Mouse (Mus musculus) lung, postnatal 0 days (tissue): Measurements from ENCODE around the gene Insr.

Experiments used
- CTCF ChIP-seq: IDR thresholded peaks from 2 replicates; pipeline ENCODE4 v1.5.1; 2016; ENCODE audit warnings: antibody characterized with exemption, mild to moderate bottlenecking
- EP300 ChIP-seq: IDR thresholded peaks from 2 replicates; pipeline ENCODE4 v1.6.1; 2016; ENCODE audit warnings: antibody characterized with exemption, mild to moderate bottlenecking, control low read depth

GRCm38 (mm10) chr8:3146506-3146905, 132.9 kb downstream of the Insr start:
- TF ChIP-seq CTCF = no peak
- no peak for TF ChIP-seq EP300
